Mouse (Mus musculus) cerebellum, adult 2 months (tissue): ENCODE measurements around the gene Slc10a1.

ENCODE experiments used
- CTCF ChIP-seq: fragments of 200-500 bp; IDR thresholded peaks from 2 replicates; pipeline ENCODE4 v1.5.1; 2011; ENCODE audit warnings: low read depth, mild to moderate bottlenecking, control low read depth, low read length, moderate library complexity, borderline replicate concordance; ENCODE audit not compliant: insufficient read depth
- POLR2A ChIP-seq: fragments of 200-500 bp; IDR thresholded peaks from 2 replicates; pipeline ENCODE4 v1.6.1; 2011; ENCODE audit warnings: low read length, control low read depth, borderline replicate concordance; ENCODE audit not compliant: insufficient read depth

DNA sequence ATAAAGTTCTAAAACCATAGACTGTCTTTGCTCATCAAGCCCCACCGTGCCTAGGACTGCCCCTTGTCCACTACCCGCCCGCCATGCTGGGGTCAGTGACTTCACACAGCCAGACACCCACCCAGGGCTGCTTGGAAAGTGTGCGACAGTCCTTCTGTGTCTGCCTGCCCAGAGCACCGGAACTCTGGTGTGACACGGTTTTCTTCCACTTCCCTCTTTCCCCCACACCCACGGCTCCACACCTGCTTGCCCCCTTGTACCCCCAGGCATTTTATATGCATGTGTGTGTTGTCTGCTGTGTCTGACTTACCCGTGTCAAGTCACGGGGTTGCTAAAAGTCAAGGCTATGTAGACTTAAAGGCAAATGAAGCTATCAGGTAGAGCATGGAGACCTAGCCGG lies 23.3 kb upstream of the Slc10a1 start:
- TF ChIP-seq POLR2A (no peak), CTCF (no peak)
